Mouse (Mus musculus) neural tube, embryonic 11.5 days (tissue): ENCODE measurements around the gene Dnaja3. TPM values are rescaled to one million over a fixed set of nuclear protein-coding genes. Genes with fewer than 3 reads are reported as not detected.
A peak's percentile ranks its signal among the peaks of the same experiment; 100 is the strongest.
"Not testable (repeated sequence)": the region's sequence is repeated elsewhere in the genome, so short reads cannot be mapped to it uniquely, and the experiment has no call there.

Experiments
- ATAC-seq: fragments of 200-750 bp; cut with Nextera tagmentation; 2 replicates; pipeline ENCODE4 v1.8.0; 2017; ENCODE audit warnings: moderate number of reproducible peaks, mild to moderate bottlenecking, moderate TSS enrichment, moderate library complexity; ENCODE audit not compliant: insufficient read depth, low FRiP score, low TSS enrichment
- DNase-seq: peaks from one replicate; pipeline ENCODE4 v3.0.0-alpha.2; 2015; ENCODE audit warnings: low spot score
- H3K27ac ChIP-seq: fragments of 300-500 bp; sonication (generic); 2 replicates; pipeline ENCODE4 v1.5.1; 2014; ENCODE audit warnings: low read depth, mild to moderate bottlenecking, low read length
- H3K27me3 ChIP-seq: fragments of 300-500 bp; sonication (generic); 2 replicates; pipeline ENCODE4 v1.6.1; 2014; ENCODE audit warnings: mild to moderate bottlenecking, low read length, mixed read lengths; ENCODE audit not compliant: control insufficient read depth, insufficient read depth
- H3K36me3 ChIP-seq: fragments of 300-500 bp; sonication (generic); 2 replicates; pipeline ENCODE4 v1.6.1; 2014; ENCODE audit warnings: mild to moderate bottlenecking, low read length, moderate library complexity, mixed read lengths; ENCODE audit not compliant: control insufficient read depth, insufficient read depth
- H3K4me1 ChIP-seq: fragments of 300-500 bp; sonication (generic); 2 replicates; pipeline ENCODE4 v1.6.1; 2014; ENCODE audit warnings: low read length, mixed read lengths; ENCODE audit not compliant: control insufficient read depth, insufficient read depth
- H3K4me2 ChIP-seq: fragments of 300-500 bp; sonication (generic); 2 replicates; pipeline ENCODE4 v1.6.1; 2014; ENCODE audit warnings: low read depth, mild to moderate bottlenecking, moderate library complexity
- H3K4me3 ChIP-seq: fragments of 300-500 bp; sonication (generic); 2 replicates; pipeline ENCODE4 v1.5.1; 2014; ENCODE audit warnings: low read depth, low read length
- H3K9ac ChIP-seq: fragments of 300-500 bp; sonication (generic); 2 replicates; pipeline ENCODE4 v1.6.1; 2014; ENCODE audit warnings: mild to moderate bottlenecking, low read length
- H3K9me3 ChIP-seq: fragments of 300-500 bp; sonication (generic); 2 replicates; pipeline ENCODE4 v1.6.1; 2016; ENCODE audit warnings: low read length; ENCODE audit not compliant: control insufficient read depth
- WGBS: fragments of 180-500 bp; shearing (Covaris S2); extraction: QIAGEN DNeasy Blood & Tissue Kit; methylation state at CpG from one replicate; pipeline ENCODE4 v1.1.7; 2014; 5-methylcytosine and 5-hydroxymethylcytosine counted together
- polyA plus RNA-seq: library from polyadenylated mRNA; unstranded; fragments of >200 nt; fragmentation: Nextera tagmentation; extraction: Ambion mirVana; gene quantifications from 2 replicates; pipeline ENCODE4 v1.2.1, GENCODE M21; 2014

Gene Dnaja3
- polyA plus RNA-seq, 1 experiment from 2014 or later = 54.2 TPM

DNA sequence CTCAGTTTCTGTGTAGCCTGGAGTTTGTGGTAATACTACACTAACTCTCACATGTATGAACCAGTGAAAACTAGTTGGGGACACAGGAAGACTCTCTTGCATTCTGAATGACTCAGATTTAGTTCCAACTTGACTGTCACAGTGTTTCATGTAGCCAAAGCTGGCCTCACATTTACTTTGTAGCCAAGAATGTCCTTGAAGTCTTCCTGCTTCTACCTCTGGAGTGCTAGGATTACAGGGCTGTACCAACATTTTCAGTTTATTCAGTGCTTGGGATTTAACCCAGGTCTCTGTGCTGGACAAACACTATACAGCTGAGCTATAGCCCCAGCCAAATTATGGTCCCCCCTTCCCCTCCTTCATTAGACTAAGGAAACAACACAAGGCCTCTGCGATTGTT lies 102.4 kb downstream of the Dnaja3 start:
- no peaks in the 10 kb centered on the region for H3K27me3 ChIP-seq
- DNase-seq = no peak
- H3K36me3 ChIP-seq = no peaks in the 10 kb centered on the region
- H3K4me1 ChIP-seq = no peaks in the 10 kb centered on the region
- WGBS = 86% methylated on average over 1 of the region's 1 CpGs
- no peak overlapping the region for H3K4me3 ChIP-seq
- H3K9ac ChIP-seq = no peak overlapping the region
- H3K27ac ChIP-seq = no peak overlapping the region
- H3K9me3 ChIP-seq = no peaks in the 10 kb centered on the region
- no peak for ATAC-seq
- no peak overlapping the region for H3K4me2 ChIP-seq

- no peak overlapping the region for H3K27ac ChIP-seq
- no peaks in the 10 kb centered on the region for H3K9me3 ChIP-seq
- no peak overlapping the region for H3K4me2 ChIP-seq
- H3K36me3 ChIP-seq = no peaks in the 10 kb centered on the region
- 92% methylated on average over 3 of the region's 3 CpGs for WGBS
- H3K27me3 ChIP-seq = no peaks in the 10 kb centered on the region
- no peak overlapping the region for H3K4me3 ChIP-seq
- peaks cover 3% of the 10 kb centered on the region; the same call in 1 of the 2 replicates for H3K4me1 ChIP-seq
- no peak overlapping the region for H3K9ac ChIP-seq
- ATAC-seq = no peak
- no peak for DNase-seq
These were observed 112.4 kb downstream of the Dnaja3 start for GRCm38 (mm10) chr16:4752155-4752554.

GRCm38 (mm10) chr16:4754045-4754444 lies 114.3 kb downstream of the Dnaja3 start:
- ATAC-seq (no peak), DNase-seq (no peak)
- Histone ChIP-seq H3K4me1 (peaks cover 4% of the 10 kb centered on the region; the same call in 1 of the 2 replicates), H3K27ac (no peak overlapping the region), H3K4me2 (no peak overlapping the region), H3K9me3 (no peaks in the 10 kb centered on the region), H3K36me3 (no peaks in the 10 kb centered on the region), H3K4me3 (no peak overlapping the region), H3K9ac (no peak overlapping the region), H3K27me3 (no peaks in the 10 kb centered on the region)
- WGBS = 92% methylated on average over 3 of the region's 3 CpGs

- Histone ChIP-seq H3K9ac (peak overlapping the region; percentile 58), H3K4me3 (peak overlapping the region; percentile 34), H3K4me2 (peak overlapping the region; percentile 33)
- H3K27ac ChIP-seq, H3K36me3 ChIP-seq, H3K9me3 ChIP-seq, H3K4me1 ChIP-seq, H3K27me3 ChIP-seq: not testable (repeated sequence)
- DNase-seq (peak; percentile 38), ATAC-seq (peak; percentile 68)
- WGBS = 6% methylated on average over 23 of the region's 42 CpGs
These were observed 117.0 kb downstream of the Dnaja3 start for GRCm38 (mm10) chr16:4756660-4757335.

Other genes with a start within 250 kb of the Dnaja3 start
- gene Adcy9, start 219.5 kb upstream of the Dnaja3 start, polyA plus RNA-seq = 1.8 and 2.5 TPM in 2 replicates
- 31.1 and 35.7 TPM in 2 replicates for gene Srl, start 98.2 kb upstream of the Dnaja3 start, polyA plus RNA-seq
- 16.1 and 17.8 TPM in 2 replicates for gene Tfap4, start 80.1 kb upstream of the Dnaja3 start, polyA plus RNA-seq
- gene Glis2, start 45.3 kb upstream of the Dnaja3 start, polyA plus RNA-seq = 32.4 and 37.0 TPM in 2 replicates
- 94.3 and 108 TPM in 2 replicates for gene Pam16, start 15.0 kb upstream of the Dnaja3 start, polyA plus RNA-seq
- 10.5 and 11.1 TPM in 2 replicates for gene Vasn, start within 50 bp of the Dnaja3 start, polyA plus RNA-seq
- 18.7 and 24.8 TPM in 2 replicates for gene Coro7, start 39.8 kb downstream of the Dnaja3 start, polyA plus RNA-seq
- 156 and 159 TPM in 2 replicates for gene Nmral1, start 79.4 kb downstream of the Dnaja3 start, polyA plus RNA-seq
- 91.7 and 103 TPM in 2 replicates for gene Hmox2, start 86.4 kb downstream of the Dnaja3 start, polyA plus RNA-seq
- 102 and 104 TPM in 2 replicates for gene Cdip1, start 150.3 kb downstream of the Dnaja3 start, polyA plus RNA-seq
- 0.20 and 0.38 TPM in 2 replicates for gene 4930562C15Rik, start 195.4 kb downstream of the Dnaja3 start, polyA plus RNA-seq
- gene Ubald1, start 240.3 kb downstream of the Dnaja3 start, polyA plus RNA-seq = 35.3 and 38.4 TPM in 2 replicates
- 81.6 and 85.5 TPM in 2 replicates for gene Mgrn1, start 246.3 kb downstream of the Dnaja3 start, polyA plus RNA-seq